Mouse (Mus musculus): ENCODE data around the gene Emc8. TPM values are rescaled to one million over a fixed set of nuclear protein-coding genes. Genes with fewer than 3 reads are reported as not detected.
A peak's percentile ranks its signal among the peaks of the same experiment; 100 is the strongest.

Gene Emc8
- polyA plus RNA-seq, 1 experiment from 2014 or later: 315 TPM

DNA sequence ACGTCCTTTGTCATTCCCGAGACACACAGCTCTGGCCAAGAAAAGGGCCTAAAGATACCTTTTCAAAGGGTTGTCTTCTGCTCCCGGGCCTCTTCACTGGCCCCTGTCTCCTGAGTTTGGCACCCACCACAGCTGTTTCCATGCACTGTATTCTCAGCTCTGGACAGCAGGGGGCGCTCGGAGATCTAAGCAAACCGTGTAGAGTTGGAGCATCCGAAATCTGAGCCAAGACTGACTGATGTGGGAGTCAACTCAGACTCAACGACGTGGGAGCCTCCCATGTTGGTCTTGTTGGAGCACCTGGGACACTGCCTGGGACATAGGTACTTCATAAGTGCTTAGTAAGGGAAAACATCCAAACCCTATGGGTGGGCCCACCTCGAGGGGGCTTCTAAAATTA lies 10.1 kb upstream of the Emc8 start:
- no peak overlapping the region for H3K4me3 ChIP-seq (ENCODE audit: low read depth, low read length)
- H3K9me3 ChIP-seq (ENCODE audit: low read depth, low read length): no peaks in the 10 kb centered on the region
- no peaks in the 10 kb centered on the region for H3K27me3 ChIP-seq (ENCODE audit: insufficient read depth, low read length)
- DNase-seq: peak; percentile 97
- H3K36me3 ChIP-seq (ENCODE audit: insufficient read depth): peaks cover 15% of the 10 kb centered on the region
- H3K27ac ChIP-seq (ENCODE audit: low read depth): no peak overlapping the region
- ATAC-seq (ENCODE audit: insufficient read depth): peak; percentile 50; the same call in 1 of the 2 replicates
- H3K4me2 ChIP-seq: no peak overlapping the region
- H3K4me1 ChIP-seq (ENCODE audit: insufficient read depth): no peaks in the 10 kb centered on the region
- TF ChIP-seq CTCF (IDR thresholded peaks at IDR 0.05; ENCODE audit: low read depth): peak; percentile 97
- H3K9ac ChIP-seq: no peak overlapping the region
- 10% methylated on average over 10 of the region's 10 CpGs for WGBS

DNA sequence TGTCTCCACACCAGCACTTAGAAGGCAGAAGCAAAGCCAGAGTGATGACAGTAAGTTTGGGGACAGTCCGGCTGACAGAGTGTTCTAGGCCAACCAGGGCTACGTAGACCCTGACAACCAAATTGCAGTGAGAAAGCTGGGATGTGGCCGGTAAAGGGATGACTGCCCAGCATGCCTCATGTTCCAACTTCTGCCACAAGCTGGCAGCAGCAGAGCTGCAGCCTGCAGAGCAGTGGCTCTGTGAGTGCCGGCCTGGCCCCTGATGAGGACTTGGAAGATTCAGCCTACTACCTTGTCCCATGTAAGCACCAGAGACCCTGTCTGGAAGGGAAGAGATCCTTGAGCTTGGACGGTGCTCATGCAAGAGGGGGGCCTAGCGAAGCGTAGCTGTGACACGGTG lies 7.3 kb upstream of the Emc8 start:
- H3K4me3 ChIP-seq (ENCODE audit: low read depth, low read length): no peak overlapping the region
- no peaks in the 10 kb centered on the region for H3K4me1 ChIP-seq (ENCODE audit: insufficient read depth)
- TF ChIP-seq CTCF (IDR thresholded peaks at IDR 0.05; ENCODE audit: low read depth): peak; percentile 41; the same call in 1 of the 2 replicates
- H3K27me3 ChIP-seq (ENCODE audit: insufficient read depth, low read length): no peaks in the 10 kb centered on the region
- no peak overlapping the region for H3K4me2 ChIP-seq
- WGBS: 71% methylated on average over 8 of the region's 8 CpGs
- ATAC-seq (ENCODE audit: insufficient read depth) (no peak), DNase-seq (no peak)
- peaks cover 43% of the 10 kb centered on the region for H3K36me3 ChIP-seq (ENCODE audit: insufficient read depth)
- H3K9me3 ChIP-seq (ENCODE audit: low read depth, low read length): no peaks in the 10 kb centered on the region
- no peak overlapping the region for H3K9ac ChIP-seq
- H3K27ac ChIP-seq (ENCODE audit: low read depth): no peak overlapping the region

DNA sequence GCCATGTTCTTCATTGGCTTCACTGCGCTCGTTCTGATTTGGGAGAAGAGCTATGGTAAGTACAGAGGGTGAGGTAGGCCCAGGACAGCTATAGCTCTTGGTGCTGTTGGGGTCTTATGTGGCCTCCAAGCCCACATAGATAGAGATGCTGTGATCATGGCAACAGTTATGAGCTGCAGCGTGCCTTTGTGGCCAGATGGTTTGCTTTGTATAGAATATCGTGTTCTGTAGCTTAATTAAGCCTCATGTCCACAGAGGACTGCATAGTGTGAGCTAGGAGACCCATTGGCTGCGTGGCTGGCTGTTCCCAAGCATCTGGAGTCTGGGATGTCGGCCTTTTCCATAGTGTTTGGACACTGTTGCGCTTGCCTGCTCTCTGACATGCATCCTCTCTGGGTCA lies 4.9 kb upstream of the Emc8 start:
- Histone ChIP-seq H3K4me2 (no peak overlapping the region), H3K27me3 (ENCODE audit: insufficient read depth, low read length) (no peaks in the 10 kb centered on the region), H3K9me3 (ENCODE audit: low read depth, low read length) (no peaks in the 10 kb centered on the region), H3K4me1 (ENCODE audit: insufficient read depth) (0 out of 2 replicates have a peak, but pooled peaks cover 5% of the 10 kb centered on the region), H3K9ac (no peak overlapping the region), H3K4me3 (ENCODE audit: low read depth, low read length) (no peak overlapping the region), H3K27ac (ENCODE audit: low read depth) (no peak overlapping the region), H3K36me3 (ENCODE audit: insufficient read depth) (peaks cover 51% of the 10 kb centered on the region)
- DNase-seq (no peak), ATAC-seq (ENCODE audit: insufficient read depth) (no peak)
- 89% methylated on average over 7 of the region's 7 CpGs for WGBS
- no peak for TF ChIP-seq CTCF (IDR thresholded peaks at IDR 0.05; ENCODE audit: low read depth)

DNA sequence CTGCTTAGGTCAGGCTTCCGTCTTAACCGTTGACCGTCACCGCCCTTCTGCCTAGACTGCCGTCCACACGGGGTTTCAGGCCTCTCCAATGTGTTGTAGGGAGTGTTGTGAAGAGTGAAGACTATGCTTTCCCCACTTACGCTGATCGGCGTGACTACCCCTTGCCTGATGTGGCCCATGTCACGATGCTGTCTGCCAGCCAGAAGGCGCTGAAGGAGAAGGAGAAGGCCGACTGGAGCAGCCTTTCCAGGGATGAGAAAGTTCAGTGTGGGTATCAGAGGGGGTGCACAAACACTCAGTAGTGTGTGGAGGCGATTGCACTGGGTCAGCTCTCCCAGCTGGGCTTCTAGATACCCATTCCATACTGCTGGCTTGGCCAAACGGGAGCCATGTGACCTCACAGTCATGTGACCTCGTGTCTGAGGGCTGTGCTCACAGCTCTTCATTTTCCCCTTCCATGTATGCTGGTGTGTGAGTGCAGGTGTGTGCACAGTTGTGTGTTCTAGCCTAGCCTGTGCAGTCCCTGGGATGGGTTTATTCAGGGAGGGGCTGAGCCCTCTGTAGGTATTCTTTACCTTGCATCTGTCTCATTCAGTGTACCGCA lies 4.4 kb upstream of the Emc8 start:
- ATAC-seq (ENCODE audit: insufficient read depth) (no peak), DNase-seq (no peak)
- Histone ChIP-seq H3K36me3 (ENCODE audit: insufficient read depth) (peaks cover 51% of the 10 kb centered on the region), H3K9me3 (ENCODE audit: low read depth, low read length) (no peaks in the 10 kb centered on the region), H3K27ac (ENCODE audit: low read depth) (no peak overlapping the region), H3K4me3 (ENCODE audit: low read depth, low read length) (no peak overlapping the region), H3K4me2 (no peak overlapping the region), H3K27me3 (ENCODE audit: insufficient read depth, low read length) (no peaks in the 10 kb centered on the region), H3K4me1 (ENCODE audit: insufficient read depth) (0 out of 2 replicates have a peak, but pooled peaks cover 5% of the 10 kb centered on the region), H3K9ac (no peak overlapping the region)
- 87% methylated on average over 16 of the region's 16 CpGs for WGBS
- no peak for TF ChIP-seq CTCF (IDR thresholded peaks at IDR 0.05; ENCODE audit: low read depth)

DNA sequence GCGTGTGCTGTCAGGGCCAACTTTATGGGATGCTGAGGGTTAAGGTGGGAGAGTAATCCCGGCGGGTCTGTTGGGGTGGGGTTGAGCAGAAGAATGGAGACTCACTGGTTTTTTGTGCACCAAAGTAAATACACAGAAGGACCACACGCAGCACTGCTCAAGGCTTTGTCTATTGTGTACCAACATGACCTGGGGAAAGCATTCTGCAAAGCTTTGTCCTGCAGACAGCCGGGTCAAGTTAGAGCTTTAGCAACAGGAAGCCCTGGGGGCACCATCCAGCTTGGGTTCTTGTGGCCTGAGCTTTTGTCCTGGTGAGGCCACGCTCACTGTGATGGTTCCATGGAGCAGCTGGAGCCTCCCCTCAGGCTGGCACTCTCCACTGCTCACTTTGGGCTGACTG lies 3.4 kb upstream of the Emc8 start:
- no peak for TF ChIP-seq CTCF (IDR thresholded peaks at IDR 0.05; ENCODE audit: low read depth)
- no peak for DNase-seq
- Histone ChIP-seq H3K4me3 (ENCODE audit: low read depth, low read length) (no peak overlapping the region), H3K27ac (ENCODE audit: low read depth) (no peak overlapping the region), H3K9me3 (ENCODE audit: low read depth, low read length) (no peaks in the 10 kb centered on the region), H3K4me1 (ENCODE audit: insufficient read depth) (peaks cover 8% of the 10 kb centered on the region; the same call in 1 of the 2 replicates), H3K36me3 (ENCODE audit: insufficient read depth) (peaks cover 51% of the 10 kb centered on the region), H3K9ac (no peak overlapping the region), H3K4me2 (no peak overlapping the region), H3K27me3 (ENCODE audit: insufficient read depth, low read length) (no peaks in the 10 kb centered on the region)
- ATAC-seq (ENCODE audit: insufficient read depth): no peak
- WGBS: 65% methylated on average over 6 of the region's 6 CpGs

DNA sequence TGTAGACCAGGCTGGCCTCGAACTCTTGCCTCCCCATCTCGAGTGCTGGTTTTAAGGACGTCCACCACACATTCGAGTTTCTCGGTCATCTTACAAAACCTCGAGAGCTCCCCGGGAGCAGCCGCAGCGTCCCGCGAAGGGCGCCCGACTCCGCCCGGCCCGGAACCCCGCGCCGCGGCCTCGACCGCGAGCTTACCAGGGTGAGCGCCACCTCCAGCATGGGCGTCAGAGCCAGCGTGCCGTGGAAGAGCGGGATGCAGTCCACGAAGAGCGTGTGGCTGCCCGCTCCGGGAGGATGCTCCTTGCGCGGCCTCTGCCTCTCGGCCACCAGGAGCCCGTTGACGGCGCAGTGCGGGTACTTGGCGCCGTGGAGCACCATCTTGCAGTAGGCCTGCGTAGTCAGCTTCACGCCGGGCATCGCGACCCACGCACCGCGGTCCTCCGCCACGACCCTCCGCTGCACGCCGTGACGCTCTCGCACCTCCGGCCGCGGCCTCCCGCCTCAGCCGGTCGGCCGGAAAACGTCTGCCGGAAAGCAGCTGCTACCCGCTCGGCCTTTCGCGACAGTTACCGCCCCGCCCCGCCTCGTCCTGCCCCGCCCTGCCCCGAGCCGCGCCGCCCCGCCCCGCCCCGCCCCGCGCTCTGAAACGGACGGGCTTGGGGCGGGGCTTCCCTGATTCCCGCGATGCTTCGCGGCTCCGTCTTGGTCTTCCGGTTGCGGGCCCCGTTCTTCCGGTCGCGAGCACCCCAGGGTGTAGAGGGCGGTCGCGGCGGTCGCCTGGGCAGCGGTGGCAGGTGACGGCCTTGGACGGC lies 606 bp downstream of the Emc8 start, which contains the start of the genes Gm27021 and Cox4i1:
Gene Gm27021, minus strand, starts transcription at position 519 of the 813 bp plus-strand sequence.
Gene Cox4i1, plus strand, starts transcription at position 662 of the 813 bp plus-strand sequence.
- H3K4me3 ChIP-seq (ENCODE audit: low read depth, low read length): peak within 1 kb of the TSS; percentile 97
- peak within 1 kb of the TSS; percentile 87 for H3K27ac ChIP-seq (ENCODE audit: low read depth)
- peaks cover 35% of the 10 kb centered on the region for H3K36me3 ChIP-seq (ENCODE audit: insufficient read depth)
- DNase-seq: peak; percentile 96
- WGBS: under 1% methylated on average over 105 of the region's 105 CpGs
- peak; percentile 94 for ATAC-seq (ENCODE audit: insufficient read depth)
- no peaks in the 10 kb centered on the region for H3K27me3 ChIP-seq (ENCODE audit: insufficient read depth, low read length)
- peak within 1 kb of the TSS; percentile 96 for H3K9ac ChIP-seq
- no peak; the same call in 1 of the 2 replicates for TF ChIP-seq CTCF (IDR thresholded peaks at IDR 0.05; ENCODE audit: low read depth)
- H3K9me3 ChIP-seq (ENCODE audit: low read depth, low read length): no peaks in the 10 kb centered on the region
- peak within 1 kb of the TSS; percentile 94 for H3K4me2 ChIP-seq
- H3K4me1 ChIP-seq (ENCODE audit: insufficient read depth): peaks cover 15% of the 10 kb centered on the region; the same call in 1 of the 2 replicates
